Mouse (Mus musculus): ENCODE data around the gene Zfp764. TPM values are rescaled to one million over a fixed set of nuclear protein-coding genes. Genes with fewer than 3 reads are reported as not detected.
"Not testable (repeated sequence)": the region's sequence is repeated elsewhere in the genome, so short reads cannot be mapped to it uniquely, and the experiment has no call there.

The Zfp764 gene
- total and polyA plus RNA-seq, 3 experiments: 0.57 to 4.9 (median 2.7) TPM

DNA sequence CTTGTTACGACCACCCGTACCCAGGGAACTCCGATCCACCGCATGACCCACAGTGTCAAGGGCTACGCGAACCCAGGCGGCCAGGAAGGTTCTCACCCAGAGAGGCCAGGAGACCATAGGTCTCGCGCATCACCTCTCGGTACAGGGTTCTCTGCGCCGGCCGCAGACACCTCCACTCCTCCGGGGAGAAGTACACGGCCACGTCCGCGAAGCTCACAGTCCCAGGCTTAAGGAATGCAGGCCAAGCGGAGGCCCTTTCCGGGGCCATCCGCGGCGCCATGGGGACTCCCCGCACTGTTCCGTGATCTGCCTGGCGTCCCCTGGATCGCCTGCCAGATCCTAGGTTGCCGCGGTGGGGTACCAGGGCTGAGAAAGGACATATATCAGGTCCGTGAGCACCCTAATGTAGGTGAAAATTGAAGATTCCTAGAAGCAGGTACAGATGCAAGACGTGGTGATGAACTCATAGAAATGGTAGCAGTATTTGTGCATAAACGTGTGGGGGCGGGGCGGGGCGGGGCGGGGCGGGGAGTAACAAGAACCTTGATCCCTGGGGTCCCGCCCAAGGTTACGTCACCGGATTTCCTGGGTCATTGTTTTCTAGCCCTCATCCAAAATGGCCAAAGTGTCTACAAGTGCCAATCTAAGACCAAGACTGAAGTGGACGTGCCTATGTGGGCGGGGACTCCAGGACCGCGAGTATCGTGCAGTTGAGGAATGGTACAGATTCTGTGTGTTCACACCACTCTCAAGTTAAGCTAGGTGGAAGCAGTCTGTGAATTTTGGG lies 13.3 kb downstream of the Zfp764 start, which contains the start of gene E430018J23Rik:
Gene E430018J23Rik, minus strand, starts transcription at position 473 of the 787 bp plus-strand sequence.
- Histone ChIP-seq H3K27me3 (ENCODE audit: insufficient read depth, low read length) (peaks cover 3% of the 10 kb centered on the region; the same call in 1 of the 2 replicates), H3K36me3 (replicated peaks) (peaks cover 20% of the 10 kb centered on the region), H3K9me3 (replicated peaks) (peaks cover 11% of the 10 kb centered on the region), H3K4me1 (ENCODE audit: insufficient read depth, low read depth, low read length) (peaks cover 29% of the 10 kb centered on the region), H3K4me3 (ENCODE audit: low read depth, low read length) (peak within 1 kb of the TSS; percentile 77)
- TF ChIP-seq GATA2 (IDR thresholded peaks at IDR 0.05; ENCODE audit: borderline replicate concordance, low read depth, low read length) (no peak), POLR2AphosphoS5 (IDR thresholded peaks at IDR 0.05; ENCODE audit: insufficient replicate concordance, low read depth, low read length) (no peak), GATA1 (IDR thresholded peaks at IDR 0.05; ENCODE audit: borderline replicate concordance, low read length) (no peak), CTCF (IDR thresholded peaks at IDR 0.05; ENCODE audit: low read depth, low read length) (no peak), TAL1 (conservative IDR thresholded peaks at IDR 0.05; ENCODE audit: low read depth, low read length) (no peak)
- peak; percentile 80 for DNase-seq (ENCODE audit: low spot score)
- ATAC-seq (ENCODE audit: extremely low read depth, insufficient number of reproducible peaks, low FRiP score, poor library complexity, severe bottlenecking): peak; percentile 96

DNA sequence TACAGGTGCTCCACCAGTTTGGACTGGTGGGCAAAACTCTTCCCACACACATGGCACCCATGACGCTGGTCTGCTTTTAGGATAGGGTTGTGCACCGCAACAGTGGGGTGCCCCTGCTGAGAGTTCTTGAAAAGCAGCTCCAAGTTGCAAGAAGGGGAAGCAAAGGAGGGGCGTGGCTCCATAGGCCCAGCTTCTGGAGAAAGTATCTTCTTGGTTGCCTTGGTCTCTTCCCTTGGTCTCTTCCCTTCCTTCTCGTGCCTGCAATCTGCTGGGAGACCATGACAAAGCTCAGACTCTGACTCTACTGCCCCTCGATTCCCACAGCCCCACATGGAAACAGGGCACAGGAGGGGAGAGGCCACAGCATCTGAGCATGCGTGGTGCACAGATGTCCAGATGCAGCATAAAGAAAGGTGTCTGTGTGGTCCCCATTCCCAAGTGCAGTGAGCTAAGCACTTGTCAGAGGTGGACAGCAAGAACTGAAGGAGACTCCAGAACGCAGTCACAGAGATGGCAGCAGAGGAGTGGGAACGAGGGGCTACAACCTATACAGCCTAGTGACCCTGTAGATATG lies 14.3 kb downstream of the Zfp764 start:
- H3K9me3 ChIP-seq (replicated peaks): peaks cover 11% of the 10 kb centered on the region
- H3K4me3 ChIP-seq (ENCODE audit: low read depth, low read length): peak overlapping the region; percentile 77; the same call in 1 of the 2 replicates
- no peaks in the 10 kb centered on the region; the same call in 1 of the 2 replicates for H3K27me3 ChIP-seq (ENCODE audit: insufficient read depth, low read length)
- H3K4me1 ChIP-seq (ENCODE audit: insufficient read depth, low read depth, low read length): peaks cover 29% of the 10 kb centered on the region
- TF ChIP-seq CTCF (IDR thresholded peaks at IDR 0.05; ENCODE audit: low read depth, low read length) (no peak), GATA1 (IDR thresholded peaks at IDR 0.05; ENCODE audit: borderline replicate concordance, low read length) (no peak), POLR2AphosphoS5 (IDR thresholded peaks at IDR 0.05; ENCODE audit: insufficient replicate concordance, low read depth, low read length) (no peak), GATA2 (IDR thresholded peaks at IDR 0.05; ENCODE audit: borderline replicate concordance, low read depth, low read length) (no peak), TAL1 (conservative IDR thresholded peaks at IDR 0.05; ENCODE audit: low read depth, low read length) (no peak)
- peaks cover 20% of the 10 kb centered on the region for H3K36me3 ChIP-seq (replicated peaks)
- ATAC-seq (ENCODE audit: extremely low read depth, insufficient number of reproducible peaks, low FRiP score, poor library complexity, severe bottlenecking) (no peak), DNase-seq (ENCODE audit: low spot score) (peak; percentile 6)

DNA sequence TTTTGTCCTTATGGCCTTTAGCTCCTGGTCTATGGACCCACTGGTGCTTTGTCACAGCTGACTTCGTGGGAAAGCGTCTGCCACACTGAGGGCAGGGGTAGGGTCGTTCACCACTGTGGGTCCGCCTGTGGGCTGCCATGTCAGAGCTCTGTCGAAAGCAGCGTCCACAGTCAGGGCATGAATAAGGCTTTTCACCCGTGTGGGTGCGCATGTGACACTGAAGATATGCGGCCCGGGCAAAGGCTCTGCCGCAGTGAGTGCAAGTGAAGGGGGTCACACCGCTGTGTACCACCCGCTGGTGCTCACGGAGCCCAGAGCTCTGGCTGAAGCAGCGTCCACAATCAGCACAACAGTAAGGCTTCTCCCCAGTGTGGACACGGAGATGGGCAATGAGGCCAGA lies 15.1 kb downstream of the Zfp764 start:
- DNase-seq (ENCODE audit: low spot score) (no peak), ATAC-seq (ENCODE audit: extremely low read depth, insufficient number of reproducible peaks, low FRiP score, poor library complexity, severe bottlenecking) (no peak)
- peak overlapping the region; percentile 77; the same call in 1 of the 2 replicates for H3K4me3 ChIP-seq (ENCODE audit: low read depth, low read length)
- H3K4me1 ChIP-seq (ENCODE audit: insufficient read depth, low read depth, low read length): peaks cover 36% of the 10 kb centered on the region
- TF ChIP-seq GATA1 (IDR thresholded peaks at IDR 0.05; ENCODE audit: borderline replicate concordance, low read length) (no peak), GATA2 (IDR thresholded peaks at IDR 0.05; ENCODE audit: borderline replicate concordance, low read depth, low read length) (no peak), CTCF (IDR thresholded peaks at IDR 0.05; ENCODE audit: low read depth, low read length) (no peak), TAL1 (conservative IDR thresholded peaks at IDR 0.05; ENCODE audit: low read depth, low read length) (no peak), POLR2AphosphoS5 (IDR thresholded peaks at IDR 0.05; ENCODE audit: insufficient replicate concordance, low read depth, low read length) (no peak)
- peaks cover 11% of the 10 kb centered on the region for H3K9me3 ChIP-seq (replicated peaks)
- no peaks in the 10 kb centered on the region; the same call in 1 of the 2 replicates for H3K27me3 ChIP-seq (ENCODE audit: insufficient read depth, low read length)
- peaks cover 20% of the 10 kb centered on the region for H3K36me3 ChIP-seq (replicated peaks)

DNA sequence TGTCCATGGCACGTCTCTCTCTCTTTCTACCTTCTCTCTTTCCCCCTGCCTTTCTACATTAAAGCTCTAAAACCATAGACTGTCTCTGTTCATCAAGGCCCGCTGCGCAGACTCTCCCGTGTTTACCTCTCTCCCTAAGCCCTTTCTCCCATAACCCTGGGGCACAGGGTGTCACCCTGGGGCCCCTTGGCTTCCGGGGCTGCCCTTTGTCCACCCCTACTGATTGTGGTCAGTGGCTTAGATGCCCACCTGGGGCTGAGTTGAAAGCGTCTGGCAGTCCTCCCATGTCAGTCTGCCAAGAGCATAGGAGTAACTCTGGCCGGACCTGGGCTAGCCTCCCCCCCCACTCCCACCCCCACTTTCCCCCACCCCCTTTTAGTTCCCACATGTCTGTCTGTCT lies 16.3 kb downstream of the Zfp764 start:
- ATAC-seq (ENCODE audit: extremely low read depth, insufficient number of reproducible peaks, low FRiP score, poor library complexity, severe bottlenecking) (no peak), DNase-seq (ENCODE audit: low spot score) (no peak)
- H3K27me3 ChIP-seq (ENCODE audit: insufficient read depth, low read length): no peaks in the 10 kb centered on the region; the same call in 1 of the 2 replicates
- H3K4me3 ChIP-seq (ENCODE audit: low read depth, low read length): no peak overlapping the region
- H3K36me3 ChIP-seq (replicated peaks): peaks cover 24% of the 10 kb centered on the region
- no peak for TF ChIP-seq GATA2 (IDR thresholded peaks at IDR 0.05; ENCODE audit: borderline replicate concordance, low read depth, low read length)
- TF ChIP-seq POLR2AphosphoS5 (IDR thresholded peaks at IDR 0.05; ENCODE audit: insufficient replicate concordance, low read depth, low read length): no peak
- TF ChIP-seq CTCF (IDR thresholded peaks at IDR 0.05; ENCODE audit: low read depth, low read length): no peak
- no peak for TF ChIP-seq TAL1 (conservative IDR thresholded peaks at IDR 0.05; ENCODE audit: low read depth, low read length)
- TF ChIP-seq GATA1 (IDR thresholded peaks at IDR 0.05; ENCODE audit: borderline replicate concordance, low read length): no peak
- H3K4me1 ChIP-seq (ENCODE audit: insufficient read depth, low read depth, low read length): peaks cover 46% of the 10 kb centered on the region
- H3K9me3 ChIP-seq (replicated peaks): peaks cover 11% of the 10 kb centered on the region

DNA sequence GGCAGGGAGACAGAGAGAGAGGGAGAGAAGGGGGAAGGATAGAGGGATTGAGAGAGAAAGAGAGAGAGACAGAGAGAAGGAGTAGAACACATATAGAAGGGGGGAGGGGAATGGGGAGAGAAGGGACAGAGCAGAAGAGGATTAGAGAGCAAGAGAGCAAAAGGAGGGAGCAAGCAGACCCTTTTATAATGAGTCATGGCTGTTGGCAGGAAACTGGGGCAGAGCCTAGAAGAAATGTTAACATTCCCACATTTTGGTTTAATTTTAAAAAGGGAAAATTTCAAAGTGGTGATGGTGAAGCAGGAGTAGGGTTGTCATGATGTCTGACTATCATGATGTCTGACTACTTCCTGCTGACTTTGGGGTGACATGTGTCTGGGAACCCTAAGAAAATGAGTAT lies 18.4 kb downstream of the Zfp764 start:
- peaks cover 38% of the 10 kb centered on the region for H3K4me1 ChIP-seq (ENCODE audit: insufficient read depth, low read depth, low read length)
- DNase-seq (ENCODE audit: low spot score); H3K4me3 ChIP-seq (ENCODE audit: low read depth, low read length); H3K27me3 ChIP-seq (ENCODE audit: insufficient read depth, low read length); ATAC-seq (ENCODE audit: extremely low read depth, insufficient number of reproducible peaks, low FRiP score, poor library complexity, severe bottlenecking): not testable (repeated sequence)
- peaks cover 39% of the 10 kb centered on the region for H3K36me3 ChIP-seq (replicated peaks)
- peaks cover 18% of the 10 kb centered on the region for H3K9me3 ChIP-seq (replicated peaks)

DNA sequence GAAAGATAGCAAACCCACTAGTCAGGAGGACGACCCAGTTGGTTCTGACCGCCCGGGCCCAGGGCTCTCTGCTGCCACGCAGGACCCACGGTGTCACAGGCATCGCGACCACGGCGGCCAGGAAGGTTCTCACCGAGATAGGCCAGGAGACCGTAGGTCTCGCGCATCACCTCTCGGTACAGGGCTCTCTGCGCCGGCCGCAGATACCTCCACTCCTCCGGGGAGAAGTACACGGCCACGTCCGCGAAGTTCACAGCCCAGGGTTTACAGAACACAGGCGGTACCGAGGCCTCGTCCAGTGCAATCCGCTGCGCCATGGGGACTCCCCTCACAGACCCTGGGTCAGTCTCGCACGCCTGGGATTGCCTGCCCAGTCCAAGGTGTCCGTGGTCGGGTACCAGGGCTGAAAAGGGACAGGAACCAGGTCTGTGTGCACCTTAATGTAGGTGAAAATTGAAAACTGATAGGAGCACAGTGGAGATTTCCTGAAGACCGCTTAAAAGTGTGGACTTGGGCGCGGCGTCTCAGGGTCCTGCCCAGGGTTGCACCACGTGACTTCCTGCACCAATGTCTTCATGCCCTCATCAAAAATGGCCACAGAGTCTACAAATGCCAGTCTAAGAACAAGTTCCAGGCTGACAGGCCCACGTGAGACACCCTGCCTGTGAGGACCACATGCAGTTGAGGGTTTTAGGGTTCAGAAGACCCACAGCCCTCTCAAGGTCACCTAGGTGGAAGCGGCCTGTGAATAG lies 19.8 kb downstream of the Zfp764 start, which contains the start of gene 9130019O22Rik:
Gene 9130019O22Rik, minus strand, starts transcription at position 526 of the 752 bp plus-strand sequence.
- no peak for TF ChIP-seq CTCF (IDR thresholded peaks at IDR 0.05; ENCODE audit: low read depth, low read length)
- no peak for TF ChIP-seq GATA2 (IDR thresholded peaks at IDR 0.05; ENCODE audit: borderline replicate concordance, low read depth, low read length)
- TF ChIP-seq TAL1 (conservative IDR thresholded peaks at IDR 0.05; ENCODE audit: low read depth, low read length): no peak
- TF ChIP-seq GATA1 (IDR thresholded peaks at IDR 0.05; ENCODE audit: borderline replicate concordance, low read length): no peak
- TF ChIP-seq POLR2AphosphoS5 (IDR thresholded peaks at IDR 0.05; ENCODE audit: insufficient replicate concordance, low read depth, low read length): no peak

DNA sequence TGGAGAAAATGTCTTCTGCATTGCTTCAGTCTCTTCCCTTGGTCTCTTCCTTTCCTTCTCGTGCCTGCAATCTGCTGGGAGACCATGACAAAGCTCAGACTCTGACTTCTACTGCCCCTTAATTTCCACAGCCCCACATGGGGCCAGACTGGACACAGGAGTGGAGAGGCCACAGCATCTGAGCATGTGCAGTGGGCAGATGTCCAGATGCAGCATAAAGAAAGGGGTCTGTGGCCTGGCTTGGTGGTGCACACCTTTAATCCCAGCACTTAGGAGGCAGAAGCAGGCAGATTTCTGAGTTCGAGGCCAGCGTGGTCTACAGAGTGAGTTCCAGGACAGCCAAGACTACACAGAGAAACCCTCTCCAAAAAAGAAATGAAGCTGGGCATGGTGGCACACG lies 21.1 kb downstream of the Zfp764 start:
- not testable (repeated sequence) for H3K4me3 ChIP-seq (ENCODE audit: low read depth, low read length); ATAC-seq (ENCODE audit: extremely low read depth, insufficient number of reproducible peaks, low FRiP score, poor library complexity, severe bottlenecking); DNase-seq (ENCODE audit: low spot score); H3K27me3 ChIP-seq (ENCODE audit: insufficient read depth, low read length)
- peaks cover 29% of the 10 kb centered on the region for H3K36me3 ChIP-seq (replicated peaks)
- H3K9me3 ChIP-seq (replicated peaks): peaks cover 17% of the 10 kb centered on the region
- H3K4me1 ChIP-seq (ENCODE audit: insufficient read depth, low read depth, low read length): peaks cover 33% of the 10 kb centered on the region

More for the DNA sequence above, 19.8 kb downstream of the Zfp764 start, which contains the start of gene 9130019O22Rik:
- H3K4me3 ChIP-seq (ENCODE audit: low read depth, low read length): peak within 1 kb of the TSS; percentile 79
- DNase-seq (ENCODE audit: low spot score) (peak; percentile 89), ATAC-seq (ENCODE audit: extremely low read depth, insufficient number of reproducible peaks, low FRiP score, poor library complexity, severe bottlenecking) (peak; percentile 81)
- H3K9me3 ChIP-seq (replicated peaks): peaks cover 22% of the 10 kb centered on the region
- no peaks in the 10 kb centered on the region for H3K27me3 ChIP-seq (ENCODE audit: insufficient read depth, low read length)
- peaks cover 39% of the 10 kb centered on the region for H3K36me3 ChIP-seq (replicated peaks)
- peaks cover 29% of the 10 kb centered on the region for H3K4me1 ChIP-seq (ENCODE audit: insufficient read depth, low read depth, low read length)

Data from G1E (cell line).